Mouse (Mus musculus) neural tube, embryonic 13.5 days (tissue): ENCODE measurements around the gene Adra2b. TPM values are rescaled to one million over a fixed set of nuclear protein-coding genes. Genes with fewer than 3 reads are reported as not detected.

Source experiments
- ATAC-seq: fragments of 200-750 bp; cut with Nextera tagmentation; 2 replicates; pipeline ENCODE4 v1.8.0; 2017; ENCODE audit warnings: low read depth, mild to moderate bottlenecking, moderate TSS enrichment, moderate library complexity
- H3K27ac ChIP-seq: fragments of 300-500 bp; sonication (generic); replicated peaks from 2 replicates; pipeline ENCODE4 v1.5.1; 2015; ENCODE audit warnings: moderate library complexity, mild to moderate bottlenecking, inconsistent platforms
- H3K27me3 ChIP-seq: fragments of 300-500 bp; sonication (generic); 2 replicates; pipeline ENCODE4 v1.6.1; 2015; ENCODE audit warnings: mild to moderate bottlenecking, inconsistent platforms
- H3K36me3 ChIP-seq: fragments of 300-500 bp; sonication (generic); 2 replicates; pipeline ENCODE4 v1.6.1; 2015; ENCODE audit warnings: mild to moderate bottlenecking, inconsistent platforms
- H3K4me1 ChIP-seq: fragments of 300-500 bp; sonication (generic); replicated peaks from 2 replicates; pipeline ENCODE4 v1.6.1; 2015; ENCODE audit warnings: inconsistent platforms
- H3K4me2 ChIP-seq: fragments of 300-500 bp; sonication (generic); 2 replicates; pipeline ENCODE4 v1.6.1; 2015; ENCODE audit warnings: inconsistent platforms, mild to moderate bottlenecking, moderate library complexity
- H3K4me3 ChIP-seq: fragments of 300-500 bp; sonication (generic); 2 replicates; pipeline ENCODE4 v1.5.1; 2015; ENCODE audit warnings: mild to moderate bottlenecking, inconsistent platforms
- H3K9ac ChIP-seq: fragments of 300-500 bp; sonication (generic); 2 replicates; pipeline ENCODE4 v1.6.1; 2015; ENCODE audit warnings: moderate library complexity, mild to moderate bottlenecking, inconsistent platforms
- H3K9me3 ChIP-seq: fragments of 300-500 bp; sonication (generic); 2 replicates; pipeline ENCODE4 v1.6.1; 2016; ENCODE audit warnings: inconsistent platforms
- WGBS: fragments of 180-500 bp; shearing (Covaris S2); methylation state at CpG from one replicate; pipeline ENCODE4 v1.1.7; 2015; 5-methylcytosine and 5-hydroxymethylcytosine counted together
- polyA plus RNA-seq: library from polyadenylated mRNA; unstranded; fragments of >200 nt; fragmentation: Nextera tagmentation; extraction: Ambion mirVana; gene quantifications from 2 replicates; pipeline ENCODE4 v1.2.1, GENCODE M21; 2015

Adra2b gene
- polyA plus RNA-seq, 1 experiment from 2014 or later = 0.32 TPM

DNA sequence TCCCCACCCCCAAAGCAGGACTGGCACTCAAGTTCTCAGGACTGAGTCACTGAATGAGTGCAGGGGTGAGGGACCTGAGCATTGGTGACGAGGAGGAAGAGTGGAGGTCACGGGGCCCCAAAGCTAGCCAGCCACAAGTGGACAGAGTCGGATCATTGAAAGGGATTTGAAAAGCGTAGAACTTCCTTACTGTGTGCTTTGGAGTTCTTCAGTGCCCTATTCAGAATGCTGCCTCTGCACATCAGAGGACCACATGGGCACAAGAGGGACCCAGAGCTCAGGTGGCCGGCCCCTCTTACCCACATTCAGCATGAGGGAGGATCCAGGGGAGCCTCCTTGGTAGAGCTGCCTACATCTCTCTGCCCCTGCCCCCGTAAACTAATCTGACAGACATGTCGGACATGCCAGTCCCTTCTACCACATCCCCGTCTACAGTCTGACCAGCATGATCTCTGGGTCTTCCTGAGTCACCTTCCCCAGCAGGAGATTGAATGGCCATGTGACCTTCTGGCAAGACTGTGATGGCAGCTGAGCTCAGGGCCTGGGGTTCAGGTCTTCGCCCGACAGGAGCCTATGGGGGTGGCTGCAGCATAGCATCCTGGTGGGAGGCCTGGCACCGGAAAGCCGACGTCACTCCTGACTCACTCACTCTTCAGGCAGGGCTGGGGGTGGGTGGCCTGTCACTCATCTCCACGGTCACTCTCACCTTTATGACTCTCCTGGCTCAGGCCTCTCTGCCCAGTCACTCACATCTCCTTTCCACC lies 30.0 kb upstream of the Adra2b start:
- peaks cover 12% of the 10 kb centered on the region for H3K4me1 ChIP-seq
- H3K27me3 ChIP-seq = peaks cover 42% of the 10 kb centered on the region
- no peak overlapping the region for H3K4me3 ChIP-seq
- no peak overlapping the region for H3K27ac ChIP-seq
- no peak overlapping the region for H3K4me2 ChIP-seq
- no peak overlapping the region for H3K9ac ChIP-seq
- H3K9me3 ChIP-seq = no peaks in the 10 kb centered on the region
- no peak for ATAC-seq
- H3K36me3 ChIP-seq = no peaks in the 10 kb centered on the region
- 87% methylated on average over 14 of the region's 14 CpGs for WGBS

DNA sequence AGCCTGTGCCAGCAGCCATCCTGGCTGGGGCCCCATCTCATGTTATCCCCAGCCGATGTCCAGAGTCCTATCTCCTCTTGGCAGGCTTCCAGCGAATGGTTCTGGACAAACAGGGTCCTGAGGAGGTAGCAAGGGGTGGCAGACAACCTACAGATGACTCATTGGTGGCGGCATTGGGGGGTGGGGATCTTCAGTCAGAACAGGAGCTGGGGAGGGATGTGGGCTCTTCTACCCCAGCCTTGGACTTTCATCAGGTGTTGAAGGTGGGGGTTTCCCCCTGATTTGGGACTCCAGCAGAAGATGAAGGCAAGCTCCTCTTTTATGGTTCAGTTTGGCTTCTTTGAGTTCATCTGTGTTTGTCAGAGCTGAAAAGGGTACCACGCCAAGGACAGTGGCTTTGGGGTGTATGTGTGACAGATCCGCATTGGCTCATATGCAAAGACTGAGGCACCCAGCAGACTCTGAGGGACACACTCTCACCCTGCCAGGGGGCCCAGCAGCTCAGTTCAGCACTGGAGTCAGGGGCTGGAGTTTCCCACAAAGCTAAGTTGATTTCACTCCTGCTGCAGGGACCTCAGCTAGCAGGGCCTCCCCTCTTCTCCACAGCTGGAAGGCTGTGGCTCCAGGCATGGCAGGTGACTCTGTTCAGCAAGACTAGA lies 28.9 kb upstream of the Adra2b start:
- Histone ChIP-seq H3K27ac (no peak overlapping the region), H3K4me3 (no peak overlapping the region), H3K4me1 (peaks cover 12% of the 10 kb centered on the region), H3K9me3 (no peaks in the 10 kb centered on the region), H3K27me3 (peaks cover 50% of the 10 kb centered on the region), H3K9ac (no peak overlapping the region), H3K36me3 (no peaks in the 10 kb centered on the region), H3K4me2 (no peak overlapping the region)
- no peak for ATAC-seq
- WGBS = 83% methylated on average over 5 of the region's 5 CpGs

DNA sequence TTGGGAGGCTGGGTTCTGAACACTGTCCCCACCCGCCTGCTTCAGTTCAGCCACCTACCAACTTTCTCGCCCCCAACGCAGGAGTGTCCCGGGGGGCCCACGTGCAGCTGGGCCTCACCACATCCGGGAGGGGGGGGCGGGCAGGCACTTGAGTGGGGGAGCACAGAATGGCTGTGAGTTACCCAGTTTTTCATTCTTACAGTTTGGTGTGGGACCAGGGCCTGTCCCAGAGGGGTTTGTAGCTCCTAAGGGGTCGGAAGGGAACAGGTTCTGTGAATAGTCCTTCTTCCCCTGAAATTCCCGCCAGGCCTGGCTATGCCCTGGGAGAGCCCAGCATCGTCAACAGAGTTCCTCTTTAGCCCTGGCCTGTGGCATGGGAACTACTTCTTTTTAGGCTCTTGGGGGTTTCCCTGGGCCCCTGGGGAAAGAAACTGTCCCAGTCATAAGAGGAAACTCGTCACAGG lies 27.9 kb upstream of the Adra2b start:
- no peaks in the 10 kb centered on the region for H3K9me3 ChIP-seq
- no peak overlapping the region for H3K4me3 ChIP-seq
- no peak overlapping the region for H3K27ac ChIP-seq
- no peak for ATAC-seq
- no peak overlapping the region for H3K4me2 ChIP-seq
- peaks cover 12% of the 10 kb centered on the region for H3K4me1 ChIP-seq
- 48% methylated on average over 11 of the region's 11 CpGs for WGBS
- peaks cover 57% of the 10 kb centered on the region for H3K27me3 ChIP-seq
- no peaks in the 10 kb centered on the region for H3K36me3 ChIP-seq
- no peak overlapping the region for H3K9ac ChIP-seq

DNA sequence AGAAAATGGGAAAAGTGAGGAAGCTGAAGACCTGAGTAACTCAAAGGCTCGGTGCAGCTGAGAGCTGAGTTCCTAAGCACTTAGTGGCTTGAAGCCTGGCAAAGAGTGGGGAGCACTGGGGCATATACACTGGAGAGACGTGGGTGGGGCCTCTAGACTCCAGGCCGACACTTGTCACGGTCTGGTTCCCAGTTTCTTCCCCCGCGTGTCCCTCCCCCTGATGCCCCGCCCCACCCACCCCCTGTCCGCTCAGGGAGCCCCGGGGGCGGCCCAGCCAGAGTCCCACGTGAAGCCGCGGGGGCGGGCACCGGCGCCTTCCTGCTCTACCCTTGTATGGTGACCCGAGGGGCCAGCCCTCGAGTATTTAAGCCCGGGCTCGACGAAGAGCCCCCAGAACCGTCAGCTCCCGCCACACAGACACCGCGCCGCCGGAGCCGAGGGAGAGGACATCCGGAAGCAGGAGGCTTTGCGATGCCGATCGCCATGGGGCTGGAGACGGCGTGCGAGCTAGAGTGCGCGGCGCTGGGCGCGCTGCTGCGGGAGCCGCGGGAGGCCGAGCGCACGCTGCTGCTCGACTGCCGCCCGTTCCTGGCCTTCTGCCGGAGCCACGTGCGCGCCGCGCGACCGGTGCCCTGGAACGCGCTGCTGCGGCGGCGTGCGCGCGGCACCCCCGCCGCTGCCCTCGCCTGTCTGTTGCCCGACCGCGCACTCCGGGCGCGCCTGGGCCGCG lies 27.1 kb upstream of the Adra2b start, which contains the start of gene Dusp2:
Gene Dusp2 (plus strand): TSS at position 393 of the 730 bp plus-strand sequence.
- no peaks in the 10 kb centered on the region for H3K36me3 ChIP-seq
- H3K27ac ChIP-seq = no peak within 1 kb of the TSS
- peaks cover 57% of the 10 kb centered on the region for H3K27me3 ChIP-seq
- peak within 1 kb of the TSS; percentile 85 for H3K4me2 ChIP-seq
- peak within 1 kb of the TSS; percentile 54 for H3K4me3 ChIP-seq
- peaks cover 12% of the 10 kb centered on the region for H3K4me1 ChIP-seq
- peak; percentile 84 for ATAC-seq
- H3K9ac ChIP-seq = peak within 1 kb of the TSS; percentile 76
- WGBS = under 1% methylated on average over 72 of the region's 76 CpGs
- H3K9me3 ChIP-seq = no peaks in the 10 kb centered on the region

DNA sequence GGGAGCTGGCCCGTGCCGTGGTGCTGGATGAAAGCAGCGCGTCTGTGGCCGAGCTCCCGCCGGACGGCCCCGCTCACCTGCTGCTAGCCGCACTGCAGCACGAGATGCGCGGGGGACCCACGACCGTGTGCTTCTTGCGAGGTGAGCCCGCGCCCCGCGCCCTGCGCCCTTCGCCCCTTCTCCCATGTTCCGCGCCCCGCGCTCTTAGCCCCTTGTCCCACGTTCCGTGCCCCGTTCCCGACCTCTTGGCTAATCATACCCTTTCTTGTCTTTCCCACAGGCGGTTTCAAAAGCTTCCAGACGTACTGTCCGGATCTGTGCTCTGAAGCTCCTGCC lies 26.5 kb upstream of the Adra2b start:
- Histone ChIP-seq H3K4me3 (peak overlapping the region; percentile 54), H3K9ac (peak overlapping the region; percentile 76), H3K27me3 (peaks cover 57% of the 10 kb centered on the region), H3K4me1 (peaks cover 12% of the 10 kb centered on the region), H3K36me3 (no peaks in the 10 kb centered on the region), H3K4me2 (peak overlapping the region; percentile 85), H3K9me3 (no peaks in the 10 kb centered on the region), H3K27ac (no peak overlapping the region)
- 4% methylated on average over 31 of the region's 33 CpGs for WGBS
- no peak for ATAC-seq

DNA sequence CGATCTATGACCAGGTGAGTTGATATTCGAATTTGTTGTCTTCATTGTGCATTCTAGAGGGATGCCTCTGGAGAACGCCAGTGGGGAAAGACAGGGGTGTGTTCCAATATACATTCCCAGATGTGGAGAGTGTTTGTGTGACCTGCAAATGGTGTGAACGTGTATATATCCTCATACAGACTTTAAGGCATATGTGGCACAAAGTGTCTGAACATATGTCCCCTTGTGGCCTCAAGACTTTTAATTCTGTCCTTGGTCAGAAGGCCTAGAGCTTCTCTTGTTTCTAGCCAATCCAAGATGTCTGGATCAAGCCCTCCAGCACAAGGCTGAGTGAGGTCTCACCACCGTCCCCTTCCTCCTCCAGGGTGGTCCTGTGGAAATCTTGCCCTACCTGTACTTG lies 26.1 kb upstream of the Adra2b start:
- peak overlapping the region; percentile 76 for H3K9ac ChIP-seq
- no peak overlapping the region for H3K27ac ChIP-seq
- WGBS = 53% methylated on average over 5 of the region's 5 CpGs
- peak overlapping the region; percentile 54 for H3K4me3 ChIP-seq
- H3K9me3 ChIP-seq = no peaks in the 10 kb centered on the region
- peaks cover 57% of the 10 kb centered on the region for H3K27me3 ChIP-seq
- no peak for ATAC-seq
- no peaks in the 10 kb centered on the region for H3K36me3 ChIP-seq
- H3K4me2 ChIP-seq = peak overlapping the region; percentile 85
- H3K4me1 ChIP-seq = peaks cover 12% of the 10 kb centered on the region

DNA sequence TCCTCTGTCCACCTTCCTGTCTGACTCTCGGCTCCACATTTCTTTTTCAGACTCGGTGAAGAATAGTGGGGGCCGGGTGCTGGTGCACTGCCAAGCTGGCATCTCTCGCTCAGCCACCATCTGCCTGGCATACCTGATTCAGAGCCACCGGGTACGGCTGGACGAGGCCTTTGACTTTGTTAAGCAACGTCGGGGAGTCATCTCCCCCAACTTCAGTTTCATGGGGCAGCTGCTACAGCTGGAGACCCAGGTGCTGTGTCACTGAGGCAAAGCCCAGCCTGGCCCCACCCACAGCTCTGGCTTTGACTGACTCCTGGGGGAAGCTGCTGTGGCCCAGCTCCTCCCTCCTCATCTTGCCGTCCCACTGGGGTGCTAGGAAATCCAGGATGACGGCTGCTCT lies 25.5 kb upstream of the Adra2b start:
- Histone ChIP-seq H3K27ac (no peak overlapping the region), H3K4me3 (peak overlapping the region; percentile 54), H3K4me1 (peaks cover 12% of the 10 kb centered on the region), H3K27me3 (peaks cover 57% of the 10 kb centered on the region), H3K9me3 (no peaks in the 10 kb centered on the region), H3K36me3 (no peaks in the 10 kb centered on the region), H3K9ac (no peak overlapping the region), H3K4me2 (peak overlapping the region; percentile 85)
- WGBS = 66% methylated on average over 11 of the region's 11 CpGs
- no peak for ATAC-seq

DNA sequence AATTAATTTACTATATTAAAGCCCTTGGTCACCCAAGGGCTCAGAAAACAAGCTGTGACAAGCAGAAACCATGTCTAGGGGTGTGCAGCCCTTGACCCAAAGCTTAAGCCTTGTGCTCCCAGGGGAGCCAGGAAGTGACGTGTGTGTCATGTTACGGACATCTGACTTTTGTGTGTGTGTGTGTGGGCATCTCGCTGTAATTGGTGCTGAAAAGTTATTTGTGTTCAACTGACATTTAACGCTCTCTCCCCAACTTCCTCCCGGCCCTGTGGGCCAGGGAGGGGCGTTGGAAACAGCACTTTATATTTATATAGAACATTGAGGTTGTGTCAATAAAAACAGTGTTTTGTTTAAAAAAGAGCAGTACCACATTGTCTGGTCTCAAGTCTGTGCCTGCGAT lies 25.0 kb upstream of the Adra2b start:
- WGBS = 75% methylated on average over 7 of the region's 7 CpGs

DNA sequence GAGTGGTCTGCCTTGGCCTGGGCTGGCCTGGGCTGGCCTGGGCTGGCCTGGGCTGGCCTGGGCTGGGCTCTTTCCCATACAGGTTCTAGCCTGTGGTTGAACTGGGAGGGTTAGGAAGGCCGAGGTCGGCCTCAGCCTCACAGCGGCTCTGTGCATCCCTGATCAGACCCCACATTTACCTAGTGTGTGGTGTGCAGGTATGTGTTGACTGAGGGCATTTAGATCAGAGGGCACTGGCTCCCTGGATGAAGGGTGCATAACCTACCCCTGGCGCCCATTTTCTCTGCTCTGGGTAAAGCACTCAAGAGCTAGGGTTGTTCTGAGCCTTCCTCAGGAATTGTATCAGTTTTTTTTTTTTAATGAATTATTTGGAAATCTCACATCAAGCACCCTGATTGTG lies 24.6 kb upstream of the Adra2b start, which contains the start of gene Astl:
Gene Astl (plus strand): TSS at position 224 of the 400 bp plus-strand sequence.
- H3K4me2 ChIP-seq = peak within 1 kb of the TSS; percentile 85
- peaks cover 12% of the 10 kb centered on the region for H3K4me1 ChIP-seq
- H3K4me3 ChIP-seq = peak within 1 kb of the TSS; percentile 54

More for the DNA sequence above, 25.0 kb upstream of the Adra2b start:
- Histone ChIP-seq H3K4me1 (peaks cover 12% of the 10 kb centered on the region), H3K4me2 (peak overlapping the region; percentile 85), H3K9ac (no peak overlapping the region), H3K36me3 (no peaks in the 10 kb centered on the region), H3K27me3 (peaks cover 57% of the 10 kb centered on the region), H3K4me3 (peak overlapping the region; percentile 54; the same call in 1 of the 2 replicates), H3K27ac (no peak overlapping the region), H3K9me3 (no peaks in the 10 kb centered on the region)
- ATAC-seq = no peak

DNA sequence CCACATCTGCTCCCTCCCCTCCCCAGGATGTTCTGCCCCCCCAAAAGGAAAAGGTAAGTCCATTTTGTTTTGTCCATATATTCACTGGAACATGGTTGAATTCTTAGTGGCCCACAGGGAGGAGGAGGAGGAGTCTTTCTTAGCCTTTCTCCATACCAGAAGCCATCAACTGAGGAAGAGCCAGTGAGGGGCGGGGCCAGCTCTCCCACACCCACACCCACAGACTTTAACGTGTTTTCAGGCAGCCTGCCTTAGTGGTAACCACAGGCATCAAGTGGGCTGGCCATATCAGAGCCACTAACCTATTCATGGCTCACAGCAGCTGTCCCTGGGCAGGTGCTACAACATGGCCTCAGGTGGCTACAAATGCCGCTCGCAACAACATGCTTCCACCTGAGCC lies 24.2 kb upstream of the Adra2b start:
- Histone ChIP-seq H3K4me3 (no peak overlapping the region), H3K36me3 (no peaks in the 10 kb centered on the region), H3K9me3 (no peaks in the 10 kb centered on the region), H3K9ac (no peak overlapping the region), H3K4me1 (peaks cover 12% of the 10 kb centered on the region), H3K4me2 (no peak overlapping the region), H3K27me3 (peaks cover 57% of the 10 kb centered on the region), H3K27ac (no peak overlapping the region)
- WGBS = 78% methylated on average over 4 of the region's 4 CpGs
- ATAC-seq = no peak

More for the DNA sequence above, 24.6 kb upstream of the Adra2b start, which contains the start of gene Astl:
- peaks cover 57% of the 10 kb centered on the region for H3K27me3 ChIP-seq
- no peak within 1 kb of the TSS for H3K27ac ChIP-seq
- no peak within 1 kb of the TSS for H3K9ac ChIP-seq
- H3K36me3 ChIP-seq = no peaks in the 10 kb centered on the region
- no peak for ATAC-seq
- H3K9me3 ChIP-seq = no peaks in the 10 kb centered on the region
- 91% methylated on average over 4 of the region's 4 CpGs for WGBS

DNA sequence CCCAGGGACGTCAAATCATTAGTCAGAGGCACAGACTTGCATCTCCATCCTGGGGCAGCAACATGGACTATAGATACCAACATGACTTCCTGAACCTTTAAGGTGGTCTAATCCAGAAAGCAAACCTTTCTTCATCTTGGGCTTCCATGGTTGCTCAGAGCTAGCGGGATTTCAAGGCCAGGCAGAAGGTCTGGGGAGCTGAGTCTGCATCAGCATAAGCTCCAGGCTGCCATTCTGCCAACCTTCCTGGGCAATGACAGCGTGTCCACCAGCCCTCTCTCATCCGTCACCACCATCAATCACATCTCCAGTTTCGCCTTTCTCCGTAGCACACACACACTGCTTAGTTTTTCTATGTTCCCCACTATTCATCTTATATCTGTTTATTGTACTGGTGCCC lies 23.7 kb upstream of the Adra2b start:
- Histone ChIP-seq H3K27me3 (peaks cover 52% of the 10 kb centered on the region), H3K27ac (no peak overlapping the region), H3K9me3 (no peaks in the 10 kb centered on the region), H3K4me1 (peaks cover 12% of the 10 kb centered on the region), H3K4me3 (no peak overlapping the region), H3K36me3 (no peaks in the 10 kb centered on the region), H3K9ac (no peak overlapping the region), H3K4me2 (no peak overlapping the region)
- WGBS = 74% methylated on average over 6 of the region's 6 CpGs
- no peak for ATAC-seq

DNA sequence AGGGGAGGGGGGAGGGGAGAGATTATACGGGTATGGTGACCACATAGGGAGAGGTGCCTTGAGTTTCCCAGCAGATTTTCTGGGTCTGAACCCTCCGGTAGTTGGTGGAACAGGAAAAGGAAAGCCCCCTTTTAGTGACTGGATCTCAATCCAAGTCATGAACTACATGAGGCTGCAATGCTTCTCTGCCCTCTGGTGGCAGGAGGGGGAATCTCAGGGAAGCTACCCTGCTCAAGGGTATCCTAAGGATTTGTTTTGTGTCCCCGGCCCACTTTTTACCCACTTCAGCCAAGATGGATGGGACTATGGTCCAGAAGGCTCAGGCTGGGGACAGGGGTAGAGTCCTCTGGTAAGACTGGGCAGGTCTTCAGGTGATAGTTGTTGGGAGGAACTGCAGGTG lies 21.8 kb upstream of the Adra2b start:
- ATAC-seq = no peak
- H3K36me3 ChIP-seq = no peaks in the 10 kb centered on the region
- H3K4me1 ChIP-seq = peaks cover 6% of the 10 kb centered on the region
- H3K9me3 ChIP-seq = no peaks in the 10 kb centered on the region
- peaks cover 33% of the 10 kb centered on the region for H3K27me3 ChIP-seq
- H3K9ac ChIP-seq = no peak overlapping the region
- no peak overlapping the region for H3K4me3 ChIP-seq
- no peak overlapping the region for H3K4me2 ChIP-seq
- 17% methylated on average over 3 of the region's 3 CpGs for WGBS
- no peak overlapping the region for H3K27ac ChIP-seq
